Mouse (Mus musculus) ES-Bruce4 (cell line): ENCODE measurements around the gene Pknox2. TPM values are rescaled to one million over a fixed set of nuclear protein-coding genes. Genes with fewer than 3 reads are reported as not detected.

ENCODE experiments used
- H3K27ac ChIP-seq: 2 replicates; pipeline ENCODE4 v1.5.1; 2012; ENCODE audit warnings: low read length, inconsistent platforms; ENCODE audit not compliant: insufficient read depth
- H3K27me3 ChIP-seq: 2 replicates; pipeline ENCODE4 v1.6.1; 2012; ENCODE audit warnings: mild to moderate bottlenecking, low read length, inconsistent platforms; ENCODE audit not compliant: control insufficient read depth, poor library complexity, insufficient read depth, severe bottlenecking
- H3K36me3 ChIP-seq: 2 replicates; pipeline ENCODE4 v1.6.1; 2012; ENCODE audit warnings: inconsistent platforms, mild to moderate bottlenecking, low read length, moderate library complexity; ENCODE audit not compliant: control insufficient read depth, poor library complexity, insufficient read depth, severe bottlenecking
- H3K4me1 ChIP-seq: one replicate; pipeline ENCODE4 v1.8.1; 2011; ENCODE audit warnings: low read length; ENCODE audit not compliant: control insufficient read depth, insufficient read depth
- H3K4me3 ChIP-seq: 2 replicates; pipeline ENCODE4 v1.5.1; 2011; ENCODE audit warnings: low read depth, mild to moderate bottlenecking, low read length
- H3K9ac ChIP-seq: 2 replicates; pipeline ENCODE4 v1.6.1; 2012; ENCODE audit warnings: low read depth, mild to moderate bottlenecking, inconsistent platforms; ENCODE audit not compliant: poor library complexity, severe bottlenecking
- H3K9me3 ChIP-seq: replicated peaks from 2 replicates; pipeline ENCODE4 v1.6.1; 2012; ENCODE audit warnings: mild to moderate bottlenecking, low read length, inconsistent platforms; ENCODE audit not compliant: control insufficient read depth, poor library complexity, insufficient read depth, severe bottlenecking
- CTCF ChIP-seq: IDR thresholded peaks from one replicate; pipeline ENCODE4 v1.8.1; 2011; ENCODE audit warnings: low read depth, low read length
- EP300 ChIP-seq: IDR thresholded peaks from 2 replicates; pipeline ENCODE4 v1.6.1; 2011; ENCODE audit warnings: low read depth, low read length; ENCODE audit not compliant: insufficient read depth
- POLR2A ChIP-seq: IDR thresholded peaks from one replicate; pipeline ENCODE4 v1.8.1; 2011; ENCODE audit warnings: low read length; ENCODE audit not compliant: insufficient read depth
- polyA plus RNA-seq: library from polyadenylated mRNA; stranded (reverse); fragments of >200 nt; gene quantifications from 2 replicates; pipeline ENCODE4 v1.2.4, GENCODE M21; 2011; ENCODE audit warnings: low read depth; ENCODE audit not compliant: missing spikeins, insufficient read depth, insufficient read length

Gene Pknox2
- polyA plus RNA-seq, 1 experiment: 12.3 TPM

DNA sequence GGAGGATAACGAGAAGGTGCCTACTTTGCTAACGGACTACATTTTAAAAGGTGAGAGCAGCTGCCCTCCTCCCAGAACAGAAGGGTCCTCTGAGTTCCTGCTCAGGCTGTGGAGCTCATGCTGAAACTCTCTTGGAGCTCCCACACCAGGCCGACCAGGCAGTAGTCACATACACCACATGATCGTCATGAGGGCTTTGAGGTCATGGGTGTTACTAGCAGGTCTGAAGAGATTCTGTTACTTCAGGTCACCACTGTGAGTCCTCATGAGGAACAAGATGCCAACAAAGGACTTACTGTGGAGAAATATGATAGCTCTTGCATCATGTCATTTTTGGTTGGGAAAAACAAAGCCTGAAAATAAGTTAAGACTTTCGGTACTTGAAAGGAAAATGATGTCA lies 270.9 kb downstream of the Pknox2 start:
- Histone ChIP-seq H3K4me3 (no peak overlapping the region), H3K36me3 (no peaks in the 10 kb centered on the region), H3K4me1 (no peaks in the 10 kb centered on the region), H3K27ac (no peak overlapping the region), H3K9me3 (no peaks in the 10 kb centered on the region), H3K9ac (no peak overlapping the region), H3K27me3 (no peaks in the 10 kb centered on the region)
- no peak for TF ChIP-seq EP300
- TF ChIP-seq CTCF: no peak
- no peak for TF ChIP-seq POLR2A

- Histone ChIP-seq H3K9me3 (no peaks in the 10 kb centered on the region), H3K9ac (no peak overlapping the region), H3K4me1 (no peaks in the 10 kb centered on the region), H3K27me3 (no peaks in the 10 kb centered on the region), H3K27ac (no peak overlapping the region), H3K36me3 (no peaks in the 10 kb centered on the region; the same call in 1 of the 2 replicates), H3K4me3 (no peak overlapping the region)
- TF ChIP-seq EP300 (no peak), POLR2A (no peak), CTCF (no peak)
These were observed 273.4 kb downstream of the Pknox2 start for GRCm38 (mm10) chr9:36873796-36874195.

DNA sequence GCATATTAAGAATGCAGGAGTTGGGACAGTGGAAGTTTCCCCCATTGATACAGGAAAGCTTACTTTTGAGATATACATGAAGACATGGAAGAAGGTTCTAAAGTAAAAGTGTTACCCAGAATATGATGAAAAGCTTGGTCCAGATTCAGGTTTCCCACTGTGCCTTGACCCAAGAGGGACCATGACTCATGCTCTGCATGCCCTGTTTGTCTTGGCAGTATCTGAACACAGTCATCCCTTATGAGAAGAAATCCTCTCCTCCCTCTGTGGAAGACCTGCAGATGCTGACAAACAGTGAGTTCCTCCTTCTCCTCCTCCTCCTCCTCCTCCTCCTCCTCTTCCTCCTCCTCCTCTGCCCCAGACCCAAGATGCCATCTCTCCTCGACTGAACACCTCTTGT lies 276.9 kb downstream of the Pknox2 start:
- TF ChIP-seq POLR2A: no peak
- TF ChIP-seq CTCF: no peak
- TF ChIP-seq EP300: no peak

DNA sequence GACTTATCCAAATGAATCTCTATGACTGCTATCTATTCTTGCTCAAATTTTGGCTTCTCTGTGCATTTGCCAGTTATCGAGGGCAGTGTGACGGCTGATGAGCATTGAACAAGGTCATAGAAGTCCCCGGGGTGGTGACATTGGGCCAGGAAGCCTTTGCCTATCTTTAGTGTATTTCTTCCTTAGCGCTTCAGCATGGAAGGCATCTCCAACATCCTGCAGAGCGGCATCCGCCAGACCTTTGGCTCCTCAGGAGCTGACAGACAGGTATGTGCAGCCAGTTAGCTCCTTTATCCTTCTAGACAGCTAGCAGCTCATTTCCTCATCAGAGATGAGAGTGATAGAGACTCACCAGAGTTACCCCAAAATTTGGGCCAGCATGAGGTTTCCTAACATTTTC lies 278.5 kb downstream of the Pknox2 start:
- Histone ChIP-seq H3K9me3 (no peaks in the 10 kb centered on the region), H3K36me3 (no peaks in the 10 kb centered on the region; the same call in 1 of the 2 replicates), H3K4me1 (no peaks in the 10 kb centered on the region), H3K27ac (no peak overlapping the region), H3K27me3 (no peaks in the 10 kb centered on the region; the same call in 1 of the 2 replicates), H3K9ac (no peak overlapping the region), H3K4me3 (no peak overlapping the region)
- TF ChIP-seq CTCF (no peak), POLR2A (no peak), EP300 (no peak)

More for the DNA sequence above, 276.9 kb downstream of the Pknox2 start:
- Histone ChIP-seq H3K27ac (no peak overlapping the region), H3K27me3 (no peaks in the 10 kb centered on the region; the same call in 1 of the 2 replicates), H3K4me1 (no peaks in the 10 kb centered on the region), H3K36me3 (no peaks in the 10 kb centered on the region; the same call in 1 of the 2 replicates), H3K4me3 (no peak overlapping the region), H3K9me3 (no peaks in the 10 kb centered on the region), H3K9ac (no peak overlapping the region)

DNA sequence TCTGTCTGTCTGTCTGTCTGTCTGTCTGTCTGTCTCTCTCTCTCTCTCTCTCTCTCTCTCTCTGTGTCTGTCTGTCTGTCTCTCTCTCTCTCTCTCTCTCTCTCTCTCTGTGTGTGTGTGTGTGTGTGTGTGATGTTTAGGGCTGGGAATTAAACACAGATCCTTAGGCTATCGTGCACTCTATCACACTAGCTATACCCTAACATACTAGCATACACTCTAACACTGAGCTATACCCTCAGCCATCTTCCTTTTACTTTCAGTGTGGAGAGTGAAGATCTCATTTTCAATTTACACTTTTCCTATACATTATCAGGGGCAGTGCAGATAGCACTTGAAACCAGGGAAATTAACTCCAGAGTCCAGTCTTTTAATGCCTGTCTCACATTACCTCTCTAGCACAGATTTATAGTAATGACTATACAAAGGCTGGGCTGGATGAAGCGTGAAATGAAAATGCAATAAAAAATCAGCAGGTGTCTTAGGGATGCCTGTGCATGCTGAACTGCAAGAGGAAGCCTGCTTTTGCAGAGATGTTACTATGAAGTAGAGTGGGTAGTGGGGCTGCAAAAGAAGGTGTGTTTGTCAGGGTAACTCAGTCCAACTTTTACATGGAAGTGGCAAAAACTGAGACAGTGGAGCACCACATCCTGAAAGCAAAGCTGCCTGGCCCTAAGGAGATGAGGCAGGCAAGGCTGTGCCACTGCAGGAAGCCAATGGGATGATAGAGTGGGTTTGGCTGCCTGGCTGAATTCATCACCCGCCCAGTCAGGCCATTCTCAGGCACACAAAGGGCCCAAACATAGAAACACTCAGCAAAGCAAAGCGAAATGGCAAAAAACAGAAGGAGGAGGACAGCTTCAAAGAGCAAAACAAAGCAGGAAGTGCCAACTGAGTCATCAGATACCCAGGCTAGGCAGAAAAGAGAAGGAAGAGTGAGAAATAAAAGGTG lies 282.1 kb downstream of the Pknox2 start:
- no peaks in the 10 kb centered on the region; the same call in 1 of the 2 replicates for H3K27me3 ChIP-seq
- TF ChIP-seq POLR2A (no peak), CTCF (no peak), EP300 (no peak)

GRCm38 (mm10) chr9:36863694-36864093 lies 283.5 kb downstream of the Pknox2 start:
- H3K4me1 ChIP-seq: no peaks in the 10 kb centered on the region
- TF ChIP-seq CTCF (no peak), EP300 (no peak), POLR2A (no peak)
- no peaks in the 10 kb centered on the region for H3K9me3 ChIP-seq
- H3K36me3 ChIP-seq: no peaks in the 10 kb centered on the region
- no peak overlapping the region for H3K27ac ChIP-seq
- H3K4me3 ChIP-seq: no peak overlapping the region
- no peak overlapping the region for H3K9ac ChIP-seq
- H3K27me3 ChIP-seq: no peaks in the 10 kb centered on the region; the same call in 1 of the 2 replicates

More for the DNA sequence above, 282.1 kb downstream of the Pknox2 start:
- Histone ChIP-seq H3K36me3 (no peaks in the 10 kb centered on the region; the same call in 1 of the 2 replicates), H3K27ac (no peak overlapping the region), H3K9ac (no peak overlapping the region), H3K4me1 (no peaks in the 10 kb centered on the region), H3K9me3 (no peaks in the 10 kb centered on the region), H3K4me3 (no peak overlapping the region)
